8 mouse cellular contexts compared by ENCODE assay signal in the genomic region with DNA sequence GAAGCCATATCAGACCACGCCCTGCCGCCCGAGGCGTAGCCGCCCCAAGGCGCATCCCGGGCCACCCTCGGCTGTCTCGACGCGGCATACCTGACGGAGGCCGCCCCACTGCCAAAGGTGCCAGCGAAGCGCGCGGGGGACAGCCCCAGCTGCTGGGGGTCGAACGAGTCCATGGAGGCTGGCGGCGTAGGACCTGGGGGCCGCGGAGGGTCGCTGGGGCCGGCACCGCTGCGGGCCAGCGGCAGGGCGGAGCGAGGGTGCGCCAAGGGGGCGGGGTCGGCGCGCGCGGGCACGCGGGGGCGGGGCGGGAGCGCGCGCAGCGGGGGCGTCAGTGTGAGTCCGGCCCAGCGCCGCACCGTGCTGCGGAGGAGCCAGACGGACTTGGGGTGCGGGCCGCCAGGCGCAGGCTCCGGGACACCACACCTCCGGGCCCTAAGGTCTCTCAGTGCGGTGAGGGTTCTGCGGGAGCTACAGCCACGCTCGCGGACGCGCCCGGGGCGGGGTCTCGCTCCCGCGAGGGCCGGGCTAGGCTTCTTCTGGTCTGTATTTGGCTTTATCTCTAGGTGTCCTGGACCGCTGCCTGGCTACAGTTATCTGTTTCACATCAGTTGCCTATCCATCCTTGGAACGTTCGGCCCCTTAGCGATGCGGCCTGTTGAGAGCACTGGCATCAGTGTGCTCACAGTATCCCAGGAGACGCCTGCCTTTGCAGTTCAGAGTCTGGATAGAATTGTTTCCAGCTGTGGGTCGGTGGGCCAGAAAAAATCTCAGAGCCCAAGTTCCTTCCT.
A peak's percentile ranks its signal among the peaks of the same experiment; 100 is the strongest.
DNase-seq lines count a peak whose midpoint lies in the region; ATAC-seq and TF ChIP-seq lines count a peak whose summit lies in the region.

No protein-coding gene starts in this region.

- intact Hi-C loops in heart, postnatal 10 days (cut with DNase I), result loop anchor here (2.0 to 5.0 kb wide), 3 partner anchors 19 to 67 kb away; partner anchors contain the start of genes 4930402H24Rik and Atrn

- H3K4me1 ChIP-seq in E14TG2a.4 (replicated peaks; ENCODE audit: low read depth, low read length), result peaks cover 21% of the 10 kb centered on the region
- peaks cover 17% of the 10 kb centered on the region for H3K4me1 ChIP-seq in forebrain, embryonic 13.5 days
- H3K4me1 ChIP-seq in liver, embryonic 15.5 days (replicated peaks), result peaks cover 30% of the 10 kb centered on the region
- peaks cover 5% of the 10 kb centered on the region; the same call in 1 of the 2 replicates for H3K4me1 ChIP-seq in neural tube, embryonic 11.5 days (ENCODE audit: control insufficient read depth, insufficient read depth, low read length)
- 0 out of 2 replicates have a peak, but pooled peaks cover 4% of the 10 kb centered on the region for H3K4me1 ChIP-seq in stomach, embryonic 16.5 days (ENCODE audit: control insufficient read depth, insufficient read depth, low read length)

- under 1% methylated on average over 52 of the region's 77 CpGs for WGBS in forebrain, embryonic 13.5 days
- WGBS in liver, embryonic 15.5 days (ENCODE audit: insufficient replicate concordance), result under 1% methylated on average over 76 of the region's 77 CpGs
- WGBS in neural tube, embryonic 11.5 days, result under 1% methylated on average over 55 of the region's 77 CpGs
- under 1% methylated on average over 59 of the region's 77 CpGs for WGBS in stomach, embryonic 16.5 days

- ATAC-seq in forebrain, embryonic 13.5 days, result peak; percentile 82
- ATAC-seq in liver, embryonic 15.5 days (ENCODE audit: insufficient read depth), result peak; percentile 88
- ATAC-seq in neural tube, embryonic 11.5 days (ENCODE audit: insufficient read depth, low FRiP score, low TSS enrichment), result peak; percentile 82
- peak; percentile 93 for ATAC-seq in stomach, embryonic 16.5 days (ENCODE audit: insufficient read depth, low FRiP score)

- H3K4me3 ChIP-seq in E14TG2a.4 (replicated peaks; ENCODE audit: low read length), result peak overlapping the region; percentile 99
- peak overlapping the region; percentile 91 for H3K4me3 ChIP-seq in forebrain, embryonic 13.5 days
- peak overlapping the region; percentile 82 for H3K4me3 ChIP-seq in liver, embryonic 15.5 days (replicated peaks)
- peak overlapping the region; percentile 93 for H3K4me3 ChIP-seq in neural tube, embryonic 11.5 days (ENCODE audit: low read depth, low read length)
- peak overlapping the region; percentile 100 for H3K4me3 ChIP-seq in stomach, embryonic 16.5 days (replicated peaks; ENCODE audit: low read length)

- H3K27ac ChIP-seq in forebrain, embryonic 13.5 days, result peak overlapping the region; percentile 97
- peak overlapping the region; percentile 79 for H3K27ac ChIP-seq in liver, embryonic 15.5 days (replicated peaks)
- peak overlapping the region; percentile 92 for H3K27ac ChIP-seq in neural tube, embryonic 11.5 days (ENCODE audit: low read depth, low read length)
- peak overlapping the region; percentile 89 for H3K27ac ChIP-seq in stomach, embryonic 16.5 days (ENCODE audit: low read length)

- peaks cover 7% of the 10 kb centered on the region for H3K27me3 ChIP-seq in E14TG2a.4 (ENCODE audit: insufficient read depth, low read length)
- H3K27me3 ChIP-seq in forebrain, embryonic 13.5 days, result 0 out of 2 replicates have a peak, but pooled peaks cover 3% of the 10 kb centered on the region
- peaks cover 21% of the 10 kb centered on the region for H3K27me3 ChIP-seq in liver, embryonic 15.5 days
- no peaks in the 10 kb centered on the region for H3K27me3 ChIP-seq in neural tube, embryonic 11.5 days (ENCODE audit: control insufficient read depth, insufficient read depth, low read length)
- no peaks in the 10 kb centered on the region for H3K27me3 ChIP-seq in stomach, embryonic 16.5 days (ENCODE audit: control insufficient read depth, insufficient read depth, low read length)

- peak overlapping the region; percentile 86 for H3K9ac ChIP-seq in forebrain, embryonic 13.5 days
- peak overlapping the region; percentile 72 for H3K9ac ChIP-seq in liver, embryonic 15.5 days
- H3K9ac ChIP-seq in neural tube, embryonic 11.5 days (ENCODE audit: low read length), result peak overlapping the region; percentile 91
- H3K9ac ChIP-seq in stomach, embryonic 16.5 days (ENCODE audit: low read length), result peak overlapping the region; percentile 93

- H3K9me3 ChIP-seq in E14TG2a.4 (ENCODE audit: low read length), result no peaks in the 10 kb centered on the region
- no peaks in the 10 kb centered on the region for H3K9me3 ChIP-seq in forebrain, embryonic 13.5 days (replicated peaks)
- H3K9me3 ChIP-seq in liver, embryonic 15.5 days (replicated peaks), result no peaks in the 10 kb centered on the region
- no peaks in the 10 kb centered on the region for H3K9me3 ChIP-seq in neural tube, embryonic 11.5 days (ENCODE audit: control insufficient read depth, low read length)
- no peaks in the 10 kb centered on the region for H3K9me3 ChIP-seq in stomach, embryonic 16.5 days (replicated peaks; ENCODE audit: control insufficient read depth, low read length)

- no peaks in the 10 kb centered on the region for H3K36me3 ChIP-seq in E14TG2a.4 (ENCODE audit: insufficient read depth, low read length)
- H3K36me3 ChIP-seq in forebrain, embryonic 13.5 days (ENCODE audit: poor library complexity, severe bottlenecking), result peaks cover 14% of the 10 kb centered on the region
- H3K36me3 ChIP-seq in liver, embryonic 15.5 days (replicated peaks), result peaks cover 13% of the 10 kb centered on the region; the same call in 1 of the 2 replicates
- H3K36me3 ChIP-seq in neural tube, embryonic 11.5 days (ENCODE audit: control insufficient read depth, insufficient read depth, low read length), result no peaks in the 10 kb centered on the region
- H3K36me3 ChIP-seq in stomach, embryonic 16.5 days (ENCODE audit: control insufficient read depth, insufficient read depth, low read length), result no peaks in the 10 kb centered on the region

- TF ChIP-seq CTCF in E14TG2a.4 (conservative IDR thresholded peaks at IDR 0.05; ENCODE audit: low read length), result no peak

- peak overlapping the region; percentile 65 for H3K4me2 ChIP-seq in forebrain, embryonic 13.5 days
- H3K4me2 ChIP-seq in liver, embryonic 15.5 days, result peak overlapping the region; percentile 87
- peak overlapping the region; percentile 77 for H3K4me2 ChIP-seq in neural tube, embryonic 11.5 days (ENCODE audit: low read depth)
- H3K4me2 ChIP-seq in stomach, embryonic 16.5 days (ENCODE audit: low read depth, low read length), result peak overlapping the region; percentile 87

- DNase-seq in c-Kit-positive CD71-positive TER-119-positive erythroid progenitor cells, embryonic 14.5 days (ENCODE audit: low spot score), result peak; percentile 74
- DNase-seq in heart, postnatal 10 days, result peak; percentile 85 to 87
- peak; percentile 86 to 92 for DNase-seq in kidney, postnatal 4 days
- DNase-seq in neural tube, embryonic 11.5 days (ENCODE audit: low spot score), result peak; percentile 84

Comparison
In these comparisons a context has a peak if more than half of its experiments do, and no peak if none do; other contexts are left out.
1. Peak in every context shown above with its lines: DNase-seq, ATAC-seq, H3K4me3 ChIP-seq and H3K27ac ChIP-seq.